Mouse (Mus musculus): ENCODE data around the gene Xk.
"Not testable (repeated sequence)": the region's sequence is repeated elsewhere in the genome, so short reads cannot be mapped to it uniquely, and the experiment has no call there.

Xk gene

DNA sequence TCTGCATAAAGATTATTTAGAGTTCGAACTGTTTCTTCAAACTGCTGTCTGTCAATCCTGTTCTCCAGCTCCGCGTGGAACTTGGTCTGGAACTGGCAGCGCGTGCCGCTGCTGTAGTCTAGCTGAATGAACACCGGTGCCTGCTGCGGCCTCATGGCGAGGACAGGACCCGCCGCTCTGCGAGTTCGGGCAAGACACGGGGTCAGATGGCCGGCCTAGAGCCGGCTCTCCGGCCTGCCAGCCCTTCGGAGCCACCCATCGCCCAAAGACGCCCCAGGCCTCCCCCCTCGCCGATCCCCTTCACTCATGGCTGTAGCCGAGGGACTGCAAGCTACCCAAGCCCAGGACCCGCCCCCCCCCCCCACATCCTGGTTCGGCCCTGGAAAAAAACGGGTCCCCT lies 55.4 kb downstream of the Xk start:
- not testable (repeated sequence) for DNase-seq (ENCODE audit: low spot score)

DNA sequence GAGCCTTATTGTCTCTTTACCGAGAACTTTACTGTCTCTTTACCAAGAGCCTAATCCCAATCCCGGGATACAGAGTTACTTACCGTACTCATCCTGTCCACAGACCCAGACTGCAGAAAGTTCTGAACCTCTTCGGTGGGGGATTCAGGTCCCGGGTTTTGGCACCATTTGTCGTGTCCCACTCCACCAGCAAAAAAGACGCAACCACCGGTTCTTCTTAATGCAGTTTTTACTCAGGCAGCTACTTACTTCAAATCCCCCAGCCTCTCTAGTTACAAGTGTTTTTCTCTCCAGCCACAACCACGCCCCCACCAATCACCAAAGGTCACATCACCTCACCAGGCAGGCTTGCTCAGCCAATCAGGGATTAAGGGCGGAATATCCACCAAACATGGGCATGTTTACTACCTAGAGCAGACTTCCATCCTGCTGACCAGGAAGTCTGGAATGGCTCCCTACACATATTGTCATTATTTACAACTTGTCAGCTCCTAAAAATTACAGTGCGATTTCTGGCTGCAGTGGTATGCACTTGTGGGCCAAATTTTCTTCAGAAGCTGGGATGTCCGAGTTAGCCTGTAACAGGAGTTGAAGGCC lies 59.9 kb downstream of the Xk start:
- DNase-seq (ENCODE audit: low spot score): not testable (repeated sequence)

- peak; percentile 64 for DNase-seq (ENCODE audit: low spot score)
These were observed 60.5 kb downstream of the Xk start for GRCm38 (mm10) chrX:9333035-9333434.

DNA sequence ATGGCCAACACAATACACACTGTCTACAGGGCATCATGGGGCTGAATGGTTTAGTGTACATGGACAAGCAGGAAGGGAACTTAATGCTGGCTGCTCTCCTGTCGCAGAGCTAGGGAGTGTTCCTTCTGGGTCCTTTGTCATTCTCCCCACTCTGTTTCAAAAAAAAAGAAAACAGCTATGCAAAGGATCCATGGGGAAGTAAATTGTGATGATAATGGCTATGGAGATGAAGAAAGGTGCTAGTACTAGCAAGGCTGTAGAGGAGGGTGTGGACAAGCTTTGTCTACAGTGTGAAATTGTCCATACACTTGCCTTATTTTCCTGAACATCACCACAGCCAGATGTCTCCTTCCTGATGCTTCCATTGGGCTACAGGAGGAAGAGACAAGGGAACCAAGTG lies 62.4 kb downstream of the Xk start:
- DNase-seq (ENCODE audit: low spot score): not testable (repeated sequence)

DNA sequence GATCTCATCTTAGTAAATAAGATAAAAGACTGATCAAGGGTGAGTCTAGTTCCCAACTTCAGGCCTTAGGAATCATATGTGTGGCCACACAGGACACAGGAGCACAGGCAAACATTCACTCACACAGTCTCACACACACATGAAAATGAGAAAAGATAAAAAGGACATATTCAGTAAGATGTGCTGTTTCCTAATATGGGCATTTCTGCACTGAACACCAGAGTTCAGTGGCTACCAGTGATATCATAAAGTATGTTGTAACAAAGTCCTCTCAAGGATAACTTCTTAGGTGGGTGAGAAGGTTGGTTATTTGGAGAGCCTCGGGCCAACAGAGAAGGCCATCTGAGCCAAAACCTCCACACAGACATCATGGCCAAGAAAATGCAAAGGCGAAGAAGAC lies 77.8 kb downstream of the Xk start, which contains the start of gene H2al1k:
Gene H2al1k (plus strand): TSS at position 301 of the 400 bp plus-strand sequence.
- not testable (repeated sequence) for DNase-seq (ENCODE audit: low spot score)

Measured in testis, postnatal 10 days (tissue).